Mouse (Mus musculus): ENCODE measurements around the gene Cfap45. TPM values are rescaled to one million over a fixed set of nuclear protein-coding genes. Genes with fewer than 3 reads are reported as not detected.

The Cfap45 gene
- polyA plus RNA-seq, 1 experiment from 2014 or later, result 1.4 TPM

- Histone ChIP-seq H3K27ac (peak within 1 kb of the TSS; percentile 87), H3K9ac (peak within 1 kb of the TSS; percentile 64), H3K9me3 (replicated peaks) (no peaks in the 10 kb centered on the region), H3K4me1 (peaks cover 55% of the 10 kb centered on the region), H3K4me3 (replicated peaks) (peak within 1 kb of the TSS; percentile 68), H3K4me2 (peak within 1 kb of the TSS; percentile 65), H3K36me3 (peaks cover 35% of the 10 kb centered on the region), H3K27me3 (no peaks in the 10 kb centered on the region)
- peak; percentile 78 for ATAC-seq (replicated peaks; ENCODE audit: low FRiP score)
- WGBS, result under 1% methylated on average over 30 of the region's 30 CpGs
These were observed 20.7 kb upstream of the Cfap45 start, which contains the start of gene Tagln2 for GRCm38 (mm10) chr1:172499765-172500441. Gene Tagln2, plus strand, starts transcription at chr1:172500047.

GRCm38 (mm10) chr1:172500451-172501370, 19.9 kb upstream of the Cfap45 start:
- peak overlapping the region; percentile 87 for H3K27ac ChIP-seq
- peak; percentile 27 for ATAC-seq (replicated peaks; ENCODE audit: low FRiP score)
- H3K4me1 ChIP-seq, result peaks cover 55% of the 10 kb centered on the region
- H3K9me3 ChIP-seq (replicated peaks), result no peaks in the 10 kb centered on the region
- peak overlapping the region; percentile 64 for H3K9ac ChIP-seq
- under 1% methylated on average over 56 of the region's 56 CpGs for WGBS
- H3K4me2 ChIP-seq, result peak overlapping the region; percentile 65
- H3K27me3 ChIP-seq, result no peaks in the 10 kb centered on the region
- peak overlapping the region; percentile 68 for H3K4me3 ChIP-seq (replicated peaks)
- peaks cover 36% of the 10 kb centered on the region for H3K36me3 ChIP-seq

- peak overlapping the region; percentile 64 for H3K9ac ChIP-seq
- H3K27ac ChIP-seq, result peak overlapping the region; percentile 87
- no peaks in the 10 kb centered on the region for H3K9me3 ChIP-seq (replicated peaks)
- H3K4me3 ChIP-seq (replicated peaks), result peak overlapping the region; percentile 68
- peaks cover 55% of the 10 kb centered on the region for H3K4me1 ChIP-seq
- peaks cover 36% of the 10 kb centered on the region for H3K36me3 ChIP-seq
- H3K4me2 ChIP-seq, result peak overlapping the region; percentile 65
- 29% methylated on average over 13 of the region's 13 CpGs for WGBS
- H3K27me3 ChIP-seq, result no peaks in the 10 kb centered on the region
- ATAC-seq (replicated peaks; ENCODE audit: low FRiP score), result 0 out of 2 replicates have a peak, but pooled peaks have one; percentile 1
These were observed 19.0 kb upstream of the Cfap45 start for GRCm38 (mm10) chr1:172501371-172502144.

GRCm38 (mm10) chr1:172502145-172503110, 18.2 kb upstream of the Cfap45 start:
- Histone ChIP-seq H3K27ac (peak overlapping the region; percentile 87), H3K36me3 (peaks cover 36% of the 10 kb centered on the region), H3K9ac (no peak overlapping the region), H3K4me1 (peaks cover 60% of the 10 kb centered on the region), H3K4me2 (peak overlapping the region; percentile 65), H3K27me3 (no peaks in the 10 kb centered on the region), H3K4me3 (replicated peaks) (peak overlapping the region; percentile 68), H3K9me3 (replicated peaks) (no peaks in the 10 kb centered on the region)
- 23% methylated on average over 13 of the region's 13 CpGs for WGBS
- peak; percentile 15 for ATAC-seq (replicated peaks; ENCODE audit: low FRiP score)

GRCm38 (mm10) chr1:172503111-172503997, 17.2 kb upstream of the Cfap45 start:
- no peak overlapping the region for H3K9ac ChIP-seq
- peaks cover 36% of the 10 kb centered on the region for H3K36me3 ChIP-seq
- H3K4me1 ChIP-seq, result peaks cover 64% of the 10 kb centered on the region
- H3K27me3 ChIP-seq, result no peaks in the 10 kb centered on the region
- H3K27ac ChIP-seq, result peak overlapping the region; percentile 87
- H3K4me3 ChIP-seq (replicated peaks), result peak overlapping the region; percentile 68
- WGBS, result 33% methylated on average over 14 of the region's 14 CpGs
- no peaks in the 10 kb centered on the region for H3K9me3 ChIP-seq (replicated peaks)
- ATAC-seq (replicated peaks; ENCODE audit: low FRiP score), result peak; percentile 11; the same call in 1 of the 2 replicates
- H3K4me2 ChIP-seq, result peak overlapping the region; percentile 65

GRCm38 (mm10) chr1:172504756-172505155, 15.8 kb upstream of the Cfap45 start:
- no peak for ATAC-seq (replicated peaks; ENCODE audit: low FRiP score)
- Histone ChIP-seq H3K27ac (no peak overlapping the region), H3K9me3 (replicated peaks) (no peaks in the 10 kb centered on the region), H3K9ac (no peak overlapping the region), H3K4me1 (peaks cover 59% of the 10 kb centered on the region), H3K36me3 (peaks cover 36% of the 10 kb centered on the region), H3K27me3 (no peaks in the 10 kb centered on the region), H3K4me3 (replicated peaks) (no peak overlapping the region), H3K4me2 (no peak overlapping the region)
- 80% methylated on average over 8 of the region's 8 CpGs for WGBS

GRCm38 (mm10) chr1:172507001-172507400, 13.6 kb upstream of the Cfap45 start:
- H3K4me2 ChIP-seq, result no peak overlapping the region
- 56% methylated on average over 5 of the region's 5 CpGs for WGBS
- no peak overlapping the region for H3K9ac ChIP-seq
- H3K4me1 ChIP-seq, result peaks cover 52% of the 10 kb centered on the region
- no peak overlapping the region for H3K27ac ChIP-seq
- peaks cover 36% of the 10 kb centered on the region for H3K36me3 ChIP-seq
- no peak overlapping the region for H3K4me3 ChIP-seq (replicated peaks)
- no peaks in the 10 kb centered on the region for H3K9me3 ChIP-seq (replicated peaks)
- H3K27me3 ChIP-seq, result no peaks in the 10 kb centered on the region
- no peak for ATAC-seq (replicated peaks; ENCODE audit: low FRiP score)

GRCm38 (mm10) chr1:172507701-172508100, 12.9 kb upstream of the Cfap45 start:
- H3K27ac ChIP-seq, result no peak overlapping the region
- no peak overlapping the region for H3K4me2 ChIP-seq
- no peak overlapping the region for H3K4me3 ChIP-seq (replicated peaks)
- no peak for ATAC-seq (replicated peaks; ENCODE audit: low FRiP score)
- H3K36me3 ChIP-seq, result peaks cover 36% of the 10 kb centered on the region
- 78% methylated on average over 3 of the region's 3 CpGs for WGBS
- no peaks in the 10 kb centered on the region for H3K27me3 ChIP-seq
- H3K9me3 ChIP-seq (replicated peaks), result no peaks in the 10 kb centered on the region
- no peak overlapping the region for H3K9ac ChIP-seq
- H3K4me1 ChIP-seq, result peaks cover 49% of the 10 kb centered on the region

GRCm38 (mm10) chr1:172508172-172508571, 12.4 kb upstream of the Cfap45 start:
- Histone ChIP-seq H3K9ac (no peak overlapping the region), H3K9me3 (replicated peaks) (no peaks in the 10 kb centered on the region), H3K27ac (no peak overlapping the region), H3K4me3 (replicated peaks) (no peak overlapping the region), H3K36me3 (peaks cover 36% of the 10 kb centered on the region), H3K4me1 (peaks cover 49% of the 10 kb centered on the region), H3K4me2 (no peak overlapping the region), H3K27me3 (no peaks in the 10 kb centered on the region)
- 59% methylated on average over 2 of the region's 2 CpGs for WGBS
- no peak for ATAC-seq (replicated peaks; ENCODE audit: low FRiP score)

- peaks cover 36% of the 10 kb centered on the region for H3K36me3 ChIP-seq
- no peak overlapping the region for H3K27ac ChIP-seq
- H3K9ac ChIP-seq, result no peak overlapping the region
- WGBS, result 79% methylated on average over 5 of the region's 5 CpGs
- no peak for ATAC-seq (replicated peaks; ENCODE audit: low FRiP score)
- H3K27me3 ChIP-seq, result no peaks in the 10 kb centered on the region
- no peak overlapping the region for H3K4me2 ChIP-seq
- no peaks in the 10 kb centered on the region for H3K9me3 ChIP-seq (replicated peaks)
- no peak overlapping the region for H3K4me3 ChIP-seq (replicated peaks)
- H3K4me1 ChIP-seq, result peaks cover 51% of the 10 kb centered on the region
These were observed 11.4 kb upstream of the Cfap45 start for GRCm38 (mm10) chr1:172509235-172509634.
